Mouse (Mus musculus): ENCODE measurements at regions not wholly inside any gene's neighbourhood (a gene's known extent, or its start where the extent isn't known, plus 50 kb on each side); places are given as distances from the start of the nearest gene placed in this dataset.

- TF ChIP-seq CTCF (IDR thresholded peaks at IDR 0.05; ENCODE audit: control insufficient read depth, insufficient read depth, low read length) (no peak), POLR2A (IDR thresholded peaks at IDR 0.05; ENCODE audit: borderline replicate concordance, control insufficient read depth, low read depth, low read length) (no peak)
Observed at GRCm38 (mm10) chrX:99561995-99562394, 90.9 kb upstream of the Pja1 start.

Data from bone marrow, adult 2 months (tissue).